Mouse (Mus musculus): ENCODE measurements at regions not wholly inside any gene's neighbourhood (a gene's known extent, or its start where the extent isn't known, plus 50 kb on each side); places are given as distances from the start of the nearest gene placed in this dataset.

DNA sequence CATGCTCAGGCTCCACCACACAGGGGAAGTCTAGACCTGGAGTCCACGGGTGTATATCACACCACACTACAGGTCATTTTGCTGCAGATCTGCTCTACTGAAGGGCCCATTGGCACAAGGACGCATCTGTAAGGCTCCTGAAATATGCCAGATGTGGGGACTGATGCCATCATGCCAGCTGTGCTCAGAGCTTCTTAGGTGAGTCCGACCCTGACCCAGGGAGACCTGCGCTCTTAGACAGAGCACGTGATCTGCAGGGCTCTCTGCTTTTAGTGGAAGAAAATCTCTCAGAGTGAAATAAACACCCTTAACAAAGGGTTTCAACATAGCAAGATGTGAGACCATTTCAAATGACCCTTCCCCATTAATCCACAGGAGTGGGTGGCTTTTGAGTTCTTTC lies 633.2 kb downstream of the Defb40 start:
- Histone ChIP-seq H3K27ac (no peak overlapping the region), H3K27me3 (ENCODE audit: control insufficient read depth, insufficient read depth, low read length) (no peaks in the 10 kb centered on the region), H3K36me3 (replicated peaks; ENCODE audit: control insufficient read depth, insufficient read depth, low read depth) (no peaks in the 10 kb centered on the region), H3K4me2 (ENCODE audit: low read depth) (no peak overlapping the region), H3K9me3 (ENCODE audit: control insufficient read depth, low read length) (no peaks in the 10 kb centered on the region), H3K9ac (replicated peaks) (no peak overlapping the region), H3K4me1 (replicated peaks; ENCODE audit: control insufficient read depth in 2 of 2, insufficient read depth in 2 of 2, low read length in 1 of 2) (no peaks in the 10 kb centered on the region), H3K4me3 (ENCODE audit: insufficient read depth in 1 of 2, low read depth in 2 of 2, low read length in 2 of 2) (no peak overlapping the region)
- WGBS (ENCODE audit: insufficient replicate concordance) = 52% methylated on average over 5 of the region's 5 CpGs
- no peak for TF ChIP-seq CTCF (IDR thresholded peaks at IDR 0.05; ENCODE audit: low read depth)
- TF ChIP-seq EP300 (IDR thresholded peaks at IDR 0.05; ENCODE audit: low read depth) = no peak
- no peak for DNase-seq (ENCODE audit: low read depth in 3 of 3, low spot score in 3 of 3)
- no peak for ATAC-seq (ENCODE audit: insufficient read depth)

DNA sequence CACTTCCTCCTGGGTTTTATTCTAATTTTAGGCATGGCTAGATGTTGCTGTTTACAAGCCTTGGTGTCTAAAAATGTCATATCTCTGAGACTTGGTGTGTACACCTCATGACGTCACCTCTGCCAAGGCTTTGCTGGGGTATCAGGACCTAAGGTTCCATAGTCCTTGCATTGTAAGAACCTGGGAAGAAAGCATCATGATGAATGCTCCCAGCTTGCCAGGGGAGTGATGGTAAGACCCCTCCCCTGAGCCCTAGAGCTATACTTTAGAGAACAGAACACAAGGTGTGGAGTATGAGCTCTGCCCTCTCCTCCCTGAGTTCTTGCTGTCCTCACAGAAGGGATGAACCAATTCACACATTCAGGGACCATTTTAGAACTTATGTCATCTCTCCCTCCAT lies 642.5 kb downstream of the Defb40 start:
- no peak for ATAC-seq (ENCODE audit: insufficient read depth)
- WGBS (ENCODE audit: insufficient replicate concordance) = 50% methylated on average over 1 of the region's 1 CpGs

DNA sequence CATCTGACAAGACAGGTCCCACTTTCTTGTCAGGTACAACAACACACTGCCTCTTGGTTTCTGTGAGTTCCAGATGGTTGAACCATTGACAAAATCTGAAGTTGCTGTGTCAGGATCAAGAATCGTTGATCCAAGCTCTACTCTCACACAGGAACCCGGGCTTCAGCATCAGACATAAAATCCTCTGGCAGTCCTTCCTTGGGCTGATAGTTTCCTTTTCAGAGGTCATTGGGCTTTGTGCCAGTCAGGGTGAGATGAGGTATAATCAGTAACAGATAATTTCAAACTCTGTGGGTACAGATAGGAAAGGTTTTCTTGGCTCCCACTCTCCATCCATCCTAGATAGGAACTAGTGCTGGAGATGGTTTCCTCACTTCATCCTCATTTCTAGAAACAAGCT lies 649.5 kb downstream of the Defb40 start:
- Histone ChIP-seq H3K27ac (no peak overlapping the region), H3K4me2 (ENCODE audit: low read depth) (no peak overlapping the region), H3K4me3 (ENCODE audit: insufficient read depth in 1 of 2, low read depth in 2 of 2, low read length in 2 of 2) (no peak overlapping the region), H3K9me3 (ENCODE audit: control insufficient read depth, low read length) (no peaks in the 10 kb centered on the region), H3K36me3 (replicated peaks; ENCODE audit: control insufficient read depth, insufficient read depth, low read depth) (no peaks in the 10 kb centered on the region), H3K9ac (replicated peaks) (no peak overlapping the region), H3K27me3 (ENCODE audit: control insufficient read depth, insufficient read depth, low read length) (no peaks in the 10 kb centered on the region), H3K4me1 (replicated peaks; ENCODE audit: control insufficient read depth in 2 of 2, insufficient read depth in 2 of 2, low read length in 1 of 2) (no peaks in the 10 kb centered on the region)
- DNase-seq (ENCODE audit: low read depth in 3 of 3, low spot score in 3 of 3) = no peak
- TF ChIP-seq EP300 (IDR thresholded peaks at IDR 0.05; ENCODE audit: low read depth) (no peak), CTCF (IDR thresholded peaks at IDR 0.05; ENCODE audit: low read depth) (no peak)
- no peak for ATAC-seq (ENCODE audit: insufficient read depth)
- 45% methylated on average over 2 of the region's 2 CpGs for WGBS (ENCODE audit: insufficient replicate concordance)

More for the DNA sequence above, 642.5 kb downstream of the Defb40 start:
- Histone ChIP-seq H3K4me1 (replicated peaks; ENCODE audit: control insufficient read depth in 2 of 2, insufficient read depth in 2 of 2, low read length in 1 of 2) (no peaks in the 10 kb centered on the region), H3K27me3 (ENCODE audit: control insufficient read depth, insufficient read depth, low read length) (no peaks in the 10 kb centered on the region), H3K4me3 (ENCODE audit: insufficient read depth in 1 of 2, low read depth in 2 of 2, low read length in 2 of 2) (no peak overlapping the region), H3K27ac (no peak overlapping the region), H3K4me2 (ENCODE audit: low read depth) (no peak overlapping the region), H3K36me3 (replicated peaks; ENCODE audit: control insufficient read depth, insufficient read depth, low read depth) (no peaks in the 10 kb centered on the region), H3K9ac (replicated peaks) (no peak overlapping the region), H3K9me3 (ENCODE audit: control insufficient read depth, low read length) (no peaks in the 10 kb centered on the region)
- DNase-seq (ENCODE audit: low read depth in 3 of 3, low spot score in 3 of 3) = no peak
- TF ChIP-seq CTCF (IDR thresholded peaks at IDR 0.05; ENCODE audit: low read depth) (no peak), EP300 (IDR thresholded peaks at IDR 0.05; ENCODE audit: low read depth) (no peak)

DNA sequence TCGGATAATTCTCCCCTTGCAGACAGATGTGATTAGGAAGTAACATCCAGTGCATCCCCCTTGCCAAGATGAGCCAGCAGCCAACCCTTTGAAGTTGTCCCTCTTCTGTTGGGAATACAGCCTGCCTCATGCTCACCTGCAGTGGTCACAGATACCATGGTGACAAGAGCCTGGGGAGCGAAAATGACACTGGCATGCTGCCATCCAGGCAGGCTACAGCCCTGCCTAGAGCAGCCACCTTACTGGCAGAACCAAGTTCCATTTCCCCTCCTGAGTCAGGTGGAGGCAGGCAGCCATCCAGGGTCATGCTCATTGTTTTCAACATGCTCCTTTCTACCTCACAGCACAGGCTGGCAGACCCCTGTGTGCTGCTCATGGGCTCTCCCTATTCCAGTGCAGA lies 661.6 kb downstream of the Defb40 start:
- H3K9ac ChIP-seq (replicated peaks) = no peak overlapping the region
- DNase-seq (ENCODE audit: low read depth in 3 of 3, low spot score in 3 of 3) = no peak
- no peaks in the 10 kb centered on the region for H3K4me1 ChIP-seq (replicated peaks; ENCODE audit: control insufficient read depth in 2 of 2, insufficient read depth in 2 of 2, low read length in 1 of 2)
- TF ChIP-seq EP300 (IDR thresholded peaks at IDR 0.05; ENCODE audit: low read depth) (no peak), CTCF (IDR thresholded peaks at IDR 0.05; ENCODE audit: low read depth) (no peak)
- no peaks in the 10 kb centered on the region for H3K36me3 ChIP-seq (replicated peaks; ENCODE audit: control insufficient read depth, insufficient read depth, low read depth)
- H3K27me3 ChIP-seq (ENCODE audit: control insufficient read depth, insufficient read depth, low read length) = no peaks in the 10 kb centered on the region
- no peak overlapping the region for H3K4me3 ChIP-seq (ENCODE audit: insufficient read depth in 1 of 2, low read depth in 2 of 2, low read length in 2 of 2)
- H3K4me2 ChIP-seq (ENCODE audit: low read depth) = no peak overlapping the region
- H3K9me3 ChIP-seq (ENCODE audit: control insufficient read depth, low read length) = no peaks in the 10 kb centered on the region
- no peak for ATAC-seq (ENCODE audit: insufficient read depth)
- no peak overlapping the region for H3K27ac ChIP-seq
- 38% methylated on average over 2 of the region's 2 CpGs for WGBS (ENCODE audit: insufficient replicate concordance)

DNA sequence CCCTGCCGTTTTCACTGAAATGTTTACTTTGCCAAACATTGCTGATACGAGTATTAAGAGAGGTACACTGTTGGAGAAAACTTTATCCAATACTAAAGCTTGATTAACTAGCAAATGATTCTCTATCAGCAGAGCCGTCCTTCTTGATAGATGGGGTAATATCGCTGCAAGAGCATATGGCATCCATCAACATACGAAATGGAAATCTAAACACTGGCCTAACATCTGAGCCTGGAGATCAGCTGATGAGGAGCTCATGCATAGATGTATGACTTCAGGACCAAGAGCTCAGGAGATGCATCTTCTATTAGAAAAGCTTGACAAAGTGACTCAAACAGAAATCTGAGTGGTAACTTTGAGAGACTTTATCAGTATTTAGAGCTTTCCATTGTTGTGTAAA lies 666.5 kb downstream of the Defb40 start:
- ATAC-seq (ENCODE audit: insufficient read depth) = no peak
- DNase-seq (ENCODE audit: low read depth in 3 of 3, low spot score in 3 of 3) = no peak
- no peak overlapping the region for H3K4me2 ChIP-seq (ENCODE audit: low read depth)
- no peak overlapping the region for H3K9ac ChIP-seq (replicated peaks)
- TF ChIP-seq EP300 (IDR thresholded peaks at IDR 0.05; ENCODE audit: low read depth) = no peak
- no peak for TF ChIP-seq CTCF (IDR thresholded peaks at IDR 0.05; ENCODE audit: low read depth)
- H3K36me3 ChIP-seq (replicated peaks; ENCODE audit: control insufficient read depth, insufficient read depth, low read depth) = no peaks in the 10 kb centered on the region
- no peaks in the 10 kb centered on the region for H3K27me3 ChIP-seq (ENCODE audit: control insufficient read depth, insufficient read depth, low read length)
- H3K4me3 ChIP-seq (ENCODE audit: insufficient read depth in 1 of 2, low read depth in 2 of 2, low read length in 2 of 2) = no peak overlapping the region
- WGBS (ENCODE audit: insufficient replicate concordance) = 53% methylated on average over 5 of the region's 5 CpGs
- no peaks in the 10 kb centered on the region for H3K4me1 ChIP-seq (replicated peaks; ENCODE audit: control insufficient read depth in 2 of 2, insufficient read depth in 2 of 2, low read length in 1 of 2)
- no peak overlapping the region for H3K27ac ChIP-seq
- H3K9me3 ChIP-seq (ENCODE audit: control insufficient read depth, low read length) = no peaks in the 10 kb centered on the region

Measured in liver, embryonic 14.5 days (tissue).